Mouse (Mus musculus): ENCODE results near the gene Tspan5. TPM values are rescaled to one million over a fixed set of nuclear protein-coding genes. Genes with fewer than 3 reads are reported as not detected.

Gene Tspan5
- polyA plus RNA-seq, 1 experiment from 2014 or later: 115 TPM

GRCm38 (mm10) chr3:138886121-138886520 is 144.1 kb downstream of the Tspan5 start:
- Histone ChIP-seq H3K4me1 (replicated peaks; ENCODE audit: control insufficient read depth, insufficient read depth, low read length) (peaks cover 17% of the 10 kb centered on the region), H3K9me3 (ENCODE audit: control insufficient read depth, low read length) (no peaks in the 10 kb centered on the region), H3K9ac (no peak overlapping the region), H3K27me3 (ENCODE audit: control insufficient read depth, insufficient read depth, low read length) (no peaks in the 10 kb centered on the region), H3K4me2 (replicated peaks) (no peak overlapping the region), H3K36me3 (replicated peaks; ENCODE audit: control insufficient read depth, insufficient read depth) (no peaks in the 10 kb centered on the region), H3K4me3 (replicated peaks; ENCODE audit: low read length) (no peak overlapping the region), H3K27ac (no peak overlapping the region)
- 87% methylated on average over 5 of the region's 5 CpGs for WGBS
- ATAC-seq (ENCODE audit: low FRiP score): no peak
- DNase-seq (ENCODE audit: low spot score): no peak

GRCm38 (mm10) chr3:138889214-138889613 is 147.2 kb downstream of the Tspan5 start:
- Histone ChIP-seq H3K27ac (no peak overlapping the region), H3K27me3 (ENCODE audit: control insufficient read depth, insufficient read depth, low read length) (no peaks in the 10 kb centered on the region), H3K4me1 (replicated peaks; ENCODE audit: control insufficient read depth, insufficient read depth, low read length) (peaks cover 19% of the 10 kb centered on the region), H3K9me3 (ENCODE audit: control insufficient read depth, low read length) (no peaks in the 10 kb centered on the region), H3K4me3 (replicated peaks; ENCODE audit: low read length) (no peak overlapping the region), H3K9ac (no peak overlapping the region), H3K4me2 (replicated peaks) (no peak overlapping the region), H3K36me3 (replicated peaks; ENCODE audit: control insufficient read depth, insufficient read depth) (no peaks in the 10 kb centered on the region)
- 70% methylated on average over 4 of the region's 4 CpGs for WGBS
- DNase-seq (ENCODE audit: low spot score) (no peak), ATAC-seq (ENCODE audit: low FRiP score) (no peak)

- Histone ChIP-seq H3K4me1 (replicated peaks; ENCODE audit: control insufficient read depth, insufficient read depth, low read length) (peaks cover 19% of the 10 kb centered on the region), H3K4me3 (replicated peaks; ENCODE audit: low read length) (no peak overlapping the region), H3K27ac (no peak overlapping the region), H3K9ac (no peak overlapping the region), H3K36me3 (replicated peaks; ENCODE audit: control insufficient read depth, insufficient read depth) (no peaks in the 10 kb centered on the region), H3K9me3 (ENCODE audit: control insufficient read depth, low read length) (no peaks in the 10 kb centered on the region), H3K27me3 (ENCODE audit: control insufficient read depth, insufficient read depth, low read length) (no peaks in the 10 kb centered on the region), H3K4me2 (replicated peaks) (no peak overlapping the region)
- WGBS: 65% methylated on average over 10 of the region's 10 CpGs
- DNase-seq (ENCODE audit: low spot score) (peak; percentile 45), ATAC-seq (ENCODE audit: low FRiP score) (no peak)
Observed at GRCm38 (mm10) chr3:138889769-138890295, 147.8 kb downstream of the Tspan5 start.

GRCm38 (mm10) chr3:138893520-138893919 is 151.5 kb downstream of the Tspan5 start:
- Histone ChIP-seq H3K27me3 (ENCODE audit: control insufficient read depth, insufficient read depth, low read length) (no peaks in the 10 kb centered on the region), H3K9ac (no peak overlapping the region), H3K27ac (peak overlapping the region; percentile 51; the same call in 1 of the 2 replicates), H3K4me1 (replicated peaks; ENCODE audit: control insufficient read depth, insufficient read depth, low read length) (peaks cover 19% of the 10 kb centered on the region), H3K4me3 (replicated peaks; ENCODE audit: low read length) (no peak overlapping the region), H3K4me2 (replicated peaks) (no peak overlapping the region), H3K36me3 (replicated peaks; ENCODE audit: control insufficient read depth, insufficient read depth) (peaks cover 18% of the 10 kb centered on the region), H3K9me3 (ENCODE audit: control insufficient read depth, low read length) (no peaks in the 10 kb centered on the region)
- ATAC-seq (ENCODE audit: low FRiP score) (no peak), DNase-seq (ENCODE audit: low spot score) (no peak)
- 56% methylated on average over 5 of the region's 5 CpGs for WGBS

GRCm38 (mm10) chr3:138897500-138897899 is 155.5 kb downstream of the Tspan5 start:
- H3K4me3 ChIP-seq (replicated peaks; ENCODE audit: low read length): no peak overlapping the region
- 86% methylated on average over 11 of the region's 11 CpGs for WGBS
- no peak overlapping the region for H3K9ac ChIP-seq
- H3K9me3 ChIP-seq (ENCODE audit: control insufficient read depth, low read length): 0 out of 2 replicates have a peak, but pooled peaks cover 6% of the 10 kb centered on the region
- H3K27me3 ChIP-seq (ENCODE audit: control insufficient read depth, insufficient read depth, low read length): no peaks in the 10 kb centered on the region
- peaks cover 9% of the 10 kb centered on the region for H3K4me1 ChIP-seq (replicated peaks; ENCODE audit: control insufficient read depth, insufficient read depth, low read length)
- DNase-seq (ENCODE audit: low spot score): no peak
- no peak overlapping the region for H3K4me2 ChIP-seq (replicated peaks)
- peaks cover 47% of the 10 kb centered on the region for H3K36me3 ChIP-seq (replicated peaks; ENCODE audit: control insufficient read depth, insufficient read depth)
- no peak overlapping the region for H3K27ac ChIP-seq
- ATAC-seq (ENCODE audit: low FRiP score): no peak

GRCm38 (mm10) chr3:138898055-138898454 is 156.1 kb downstream of the Tspan5 start:
- Histone ChIP-seq H3K4me1 (replicated peaks; ENCODE audit: control insufficient read depth, insufficient read depth, low read length) (peaks cover 9% of the 10 kb centered on the region), H3K27me3 (ENCODE audit: control insufficient read depth, insufficient read depth, low read length) (no peaks in the 10 kb centered on the region), H3K4me2 (replicated peaks) (no peak overlapping the region), H3K27ac (no peak overlapping the region), H3K9me3 (ENCODE audit: control insufficient read depth, low read length) (0 out of 2 replicates have a peak, but pooled peaks cover 6% of the 10 kb centered on the region), H3K9ac (no peak overlapping the region), H3K36me3 (replicated peaks; ENCODE audit: control insufficient read depth, insufficient read depth) (peaks cover 51% of the 10 kb centered on the region), H3K4me3 (replicated peaks; ENCODE audit: low read length) (no peak overlapping the region)
- 98% methylated on average over 8 of the region's 8 CpGs for WGBS
- DNase-seq (ENCODE audit: low spot score) (no peak), ATAC-seq (ENCODE audit: low FRiP score) (no peak)

GRCm38 (mm10) chr3:138900571-138901141 is 158.7 kb downstream of the Tspan5 start:
- DNase-seq (ENCODE audit: low spot score) (no peak), ATAC-seq (ENCODE audit: low FRiP score) (no peak)
- Histone ChIP-seq H3K9ac (no peak overlapping the region), H3K4me2 (replicated peaks) (no peak overlapping the region), H3K9me3 (ENCODE audit: control insufficient read depth, low read length) (0 out of 2 replicates have a peak, but pooled peaks cover 6% of the 10 kb centered on the region), H3K4me3 (replicated peaks; ENCODE audit: low read length) (no peak overlapping the region), H3K27ac (no peak overlapping the region), H3K27me3 (ENCODE audit: control insufficient read depth, insufficient read depth, low read length) (no peaks in the 10 kb centered on the region), H3K4me1 (replicated peaks; ENCODE audit: control insufficient read depth, insufficient read depth, low read length) (no peaks in the 10 kb centered on the region), H3K36me3 (replicated peaks; ENCODE audit: control insufficient read depth, insufficient read depth) (peaks cover 61% of the 10 kb centered on the region)
- WGBS: 83% methylated on average over 9 of the region's 9 CpGs

- DNase-seq (ENCODE audit: low spot score) (no peak), ATAC-seq (ENCODE audit: low FRiP score) (0 out of 2 replicates have a peak, but pooled peaks have one; percentile 21)
- Histone ChIP-seq H3K9me3 (ENCODE audit: control insufficient read depth, low read length) (no peaks in the 10 kb centered on the region), H3K9ac (no peak overlapping the region), H3K4me2 (replicated peaks) (no peak overlapping the region), H3K4me1 (replicated peaks; ENCODE audit: control insufficient read depth, insufficient read depth, low read length) (peaks cover 5% of the 10 kb centered on the region; the same call in 1 of the 2 replicates), H3K36me3 (replicated peaks; ENCODE audit: control insufficient read depth, insufficient read depth) (peaks cover 24% of the 10 kb centered on the region), H3K27ac (peak overlapping the region; percentile 0; the same call in 1 of the 2 replicates), H3K27me3 (ENCODE audit: control insufficient read depth, insufficient read depth, low read length) (no peaks in the 10 kb centered on the region), H3K4me3 (replicated peaks; ENCODE audit: low read length) (no peak overlapping the region)
- 26% methylated on average over 7 of the region's 7 CpGs for WGBS
Observed at GRCm38 (mm10) chr3:138905678-138906077, 163.7 kb downstream of the Tspan5 start.

GRCm38 (mm10) chr3:138906112-138906880 is 164.3 kb downstream of the Tspan5 start:
- 33% methylated on average over 17 of the region's 17 CpGs for WGBS
- peak overlapping the region; percentile 0; the same call in 1 of the 2 replicates for H3K27ac ChIP-seq
- H3K9ac ChIP-seq: no peak overlapping the region
- no peak overlapping the region for H3K4me3 ChIP-seq (replicated peaks; ENCODE audit: low read length)
- no peaks in the 10 kb centered on the region for H3K9me3 ChIP-seq (ENCODE audit: control insufficient read depth, low read length)
- peaks cover 5% of the 10 kb centered on the region; the same call in 1 of the 2 replicates for H3K4me1 ChIP-seq (replicated peaks; ENCODE audit: control insufficient read depth, insufficient read depth, low read length)
- ATAC-seq (ENCODE audit: low FRiP score) (peak; percentile 67), DNase-seq (ENCODE audit: low spot score) (peak; percentile 81)
- no peak overlapping the region for H3K4me2 ChIP-seq (replicated peaks)
- no peaks in the 10 kb centered on the region for H3K27me3 ChIP-seq (ENCODE audit: control insufficient read depth, insufficient read depth, low read length)
- H3K36me3 ChIP-seq (replicated peaks; ENCODE audit: control insufficient read depth, insufficient read depth): peaks cover 18% of the 10 kb centered on the region
